Mouse (Mus musculus) ES-E14 (cell line): Measurements from ENCODE around the gene Cd81. TPM values are rescaled to one million over a fixed set of nuclear protein-coding genes. Genes with fewer than 3 reads are reported as not detected.

Experiments
- DNase-seq: peaks from one replicate; pipeline ENCODE4 v3.0.0-alpha.2; 2013; ENCODE audit warnings: low read depth, low spot score
- H3K27ac ChIP-seq: 2 replicates; pipeline ENCODE4 v1.5.1; 2012; ENCODE audit warnings: low read depth, mild to moderate bottlenecking, low read length, moderate library complexity, mixed read lengths; ENCODE audit not compliant: poor library complexity, insufficient read depth, severe bottlenecking
- H3K36me3 ChIP-seq: 2 replicates; pipeline ENCODE4 v1.6.1; 2012; ENCODE audit warnings: mild to moderate bottlenecking, low read length, moderate library complexity, mixed read lengths; ENCODE audit not compliant: control insufficient read depth, poor library complexity, insufficient read depth, severe bottlenecking
- H3K4me1 ChIP-seq, 2 experiments: fragments of 150-350 bp in 1 of 2; sonication (generic) in 1 of 2; 2 replicates each; pipeline ENCODE4 v1.6.1; 2012; ENCODE audit warnings: low read length in 2 of 2, mild to moderate bottlenecking in 1 of 2, mixed read lengths in 1 of 2; ENCODE audit not compliant: control insufficient read depth in 2 of 2, insufficient read depth in 2 of 2, poor library complexity in 1 of 2
- H3K4me3 ChIP-seq, 2 experiments: fragments of 150-350 bp in 1 of 2; sonication (generic) in 1 of 2; 2 replicates each; pipeline ENCODE4 v1.5.1; 2012; ENCODE audit warnings: low read length in 2 of 2, low read depth in 1 of 2, mild to moderate bottlenecking in 1 of 2, mixed read lengths in 1 of 2; ENCODE audit not compliant: insufficient read depth in 1 of 2, poor library complexity in 1 of 2, severe bottlenecking in 1 of 2
- H3K9ac ChIP-seq: 2 replicates; pipeline ENCODE4 v1.6.1; 2012; ENCODE audit warnings: low read depth, mild to moderate bottlenecking, low read length, mixed read lengths; ENCODE audit not compliant: poor library complexity, insufficient read depth, severe bottlenecking
- H3K9me3 ChIP-seq: fragments of 150-350 bp; sonication (generic); 2 replicates; pipeline ENCODE4 v1.6.1; 2012; ENCODE audit warnings: low read depth, mild to moderate bottlenecking, low read length; ENCODE audit not compliant: control insufficient read depth, insufficient read depth
- CHD2 ChIP-seq: IDR thresholded peaks from 2 replicates; pipeline ENCODE4 v1.6.1; 2014; ENCODE audit warnings: mild to moderate bottlenecking, low read depth, low read length, inconsistent platforms
- HCFC1 ChIP-seq: IDR thresholded peaks from 2 replicates; pipeline ENCODE4 v1.6.1; 2012; ENCODE audit warnings: low read length, inconsistent platforms, borderline replicate concordance; ENCODE audit not compliant: insufficient read depth
- MAFK ChIP-seq: IDR thresholded peaks from 2 replicates; pipeline ENCODE4 v1.6.1; 2014; ENCODE audit warnings: mild to moderate bottlenecking, low read depth, low read length, inconsistent platforms; ENCODE audit not compliant: insufficient read depth
- ZC3H11A ChIP-seq: IDR thresholded peaks from 2 replicates; pipeline ENCODE4 v1.6.1; 2012; ENCODE audit warnings: low read depth, mild to moderate bottlenecking, inconsistent platforms, low read length, borderline replicate concordance
- ZNF384 ChIP-seq: IDR thresholded peaks from 2 replicates; pipeline ENCODE4 v1.6.1; 2012; ENCODE audit warnings: low read depth, low read length, inconsistent platforms
- in situ Hi-C, 2 experiments: fragments of 600-800 bp; cut with MboI; formaldehyde crosslinking; loops; one replicate each; pipeline ENCODE4 v1.15.1; 2025; ENCODE audit warnings: low sequenced_read_pairs in 2 of 2, inconsistent platforms in 1 of 2; ENCODE audit not compliant: unreplicated experiment in 2 of 2
- total RNA-seq: library from RNA; depleted of rRNA; stranded (reverse); fragments of 300-350 nt; gene quantifications from 2 replicates; pipeline ENCODE4 v1.2.3, GENCODE M21; 2012

Gene Cd81
- total RNA-seq, 1 experiment, result 403 TPM

- no peaks in the 10 kb centered on the region for H3K36me3 ChIP-seq
- no peak for DNase-seq
- no peak overlapping the region for H3K4me3 ChIP-seq
- in situ Hi-C loops, result no loop called here
- H3K27ac ChIP-seq, result no peak overlapping the region
- H3K9me3 ChIP-seq, result no peaks in the 10 kb centered on the region
- H3K9ac ChIP-seq, result no peak overlapping the region
- H3K4me1 ChIP-seq, result peaks cover 0 to 16% of the 10 kb centered on the region in 2 experiments; a peak in 2 of 4 replicates
- TF ChIP-seq ZNF384 (no peak), ZC3H11A (no peak), HCFC1 (no peak), MAFK (no peak), CHD2 (no peak)
Measured at GRCm38 (mm10) chr7:143020040-143020439, 32.5 kb upstream of the Cd81 start.

DNA sequence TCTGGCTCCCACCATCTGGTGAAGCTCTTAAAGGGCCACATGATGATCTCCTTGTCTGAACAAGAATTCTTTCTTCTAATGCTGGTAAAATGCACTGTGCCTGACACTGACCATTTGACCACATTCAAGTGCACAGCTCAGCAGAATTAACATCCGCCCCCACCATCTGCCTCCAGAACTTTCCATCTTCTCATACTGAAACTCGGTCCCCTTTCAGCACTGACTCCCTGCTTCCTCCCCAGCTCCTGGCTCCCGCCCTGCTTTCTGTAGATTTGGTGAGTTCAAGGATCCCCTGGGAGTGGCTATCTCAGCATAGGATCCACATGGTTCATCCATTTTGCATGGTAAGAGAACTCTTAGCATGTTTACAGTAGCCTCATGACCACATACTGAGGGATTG, 31.8 kb upstream of the Cd81 start:
- H3K27ac ChIP-seq, result no peak overlapping the region
- in situ Hi-C loops, result no loop called here
- H3K4me1 ChIP-seq, result peaks cover 0 to 9% of the 10 kb centered on the region in 2 experiments; a peak in 2 of 4 replicates
- H3K9ac ChIP-seq, result no peak overlapping the region
- H3K4me3 ChIP-seq, result no peak overlapping the region
- H3K36me3 ChIP-seq, result no peaks in the 10 kb centered on the region
- H3K9me3 ChIP-seq, result no peaks in the 10 kb centered on the region
- TF ChIP-seq CHD2 (no peak), ZNF384 (no peak), ZC3H11A (no peak), HCFC1 (no peak), MAFK (no peak)
- DNase-seq, result no peak

- TF ChIP-seq ZC3H11A (no peak), HCFC1 (no peak), ZNF384 (no peak)
- H3K4me1 ChIP-seq, result peaks cover 0 to 6% of the 10 kb centered on the region in 2 experiments; a peak in 1 of 4 replicates
- no peaks in the 10 kb centered on the region for H3K9me3 ChIP-seq
- no peaks in the 10 kb centered on the region for H3K36me3 ChIP-seq
- H3K27ac ChIP-seq, result no peak overlapping the region
- DNase-seq, result no peak
- in situ Hi-C loops, result no loop called here
- H3K4me3 ChIP-seq, result no peak overlapping the region
- no peak overlapping the region for H3K9ac ChIP-seq
Measured at GRCm38 (mm10) chr7:143021356-143022164, 31.0 kb upstream of the Cd81 start.

GRCm38 (mm10) chr7:143023499-143023898, 29.0 kb upstream of the Cd81 start:
- no peak overlapping the region for H3K27ac ChIP-seq
- no peaks in the 10 kb centered on the region for H3K9me3 ChIP-seq
- H3K4me1 ChIP-seq, result no peaks in the 10 kb centered on the region
- in situ Hi-C loops, result no loop called here
- no peak overlapping the region for H3K4me3 ChIP-seq
- H3K9ac ChIP-seq, result no peak overlapping the region
- H3K36me3 ChIP-seq, result no peaks in the 10 kb centered on the region
- TF ChIP-seq HCFC1 (no peak), ZC3H11A (no peak), ZNF384 (no peak), MAFK (no peak), CHD2 (no peak)
- DNase-seq, result no peak

- TF ChIP-seq ZC3H11A (no peak), HCFC1 (no peak), ZNF384 (no peak), MAFK (no peak), CHD2 (no peak)
- in situ Hi-C loops, result no loop called here
- H3K27ac ChIP-seq, result no peak overlapping the region
Measured at GRCm38 (mm10) chr7:143024293-143024692, 28.2 kb upstream of the Cd81 start.

More at GRCm38 (mm10) chr7:143024293-143024692, 28.2 kb upstream of the Cd81 start:
- no peak overlapping the region for H3K4me3 ChIP-seq
- H3K36me3 ChIP-seq, result no peaks in the 10 kb centered on the region
- no peaks in the 10 kb centered on the region for H3K4me1 ChIP-seq
- no peak overlapping the region for H3K9ac ChIP-seq
- no peak for DNase-seq
- no peaks in the 10 kb centered on the region for H3K9me3 ChIP-seq
